Mouse (Mus musculus): Measurements from ENCODE around the gene Atg9b.

Gene Atg9b

DNA sequence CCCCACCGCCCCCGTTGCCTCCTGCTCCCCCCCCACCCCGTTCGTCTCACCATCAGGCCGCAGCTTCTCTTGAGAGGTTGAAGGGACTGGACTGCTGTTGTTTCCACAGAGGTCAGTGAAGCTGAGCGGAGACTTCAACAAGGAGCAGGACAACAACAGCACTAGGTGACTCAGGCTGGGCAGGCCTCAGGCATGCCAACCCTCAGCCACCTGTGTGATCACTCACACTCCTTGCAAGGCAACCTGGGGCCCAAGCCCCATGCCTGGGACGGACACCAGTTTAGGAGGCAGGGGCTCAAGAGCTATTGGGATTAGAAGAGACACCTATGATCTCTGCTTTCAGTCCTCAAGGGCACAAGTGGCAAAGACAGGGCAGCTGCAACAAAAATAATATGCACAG, at the start of gene Atg9b:
Atg9b (minus strand) TSS at position 280 of the 400 bp plus-strand sequence.
- DNase-seq (ENCODE audit: low read depth, low spot score), result no peak

DNA sequence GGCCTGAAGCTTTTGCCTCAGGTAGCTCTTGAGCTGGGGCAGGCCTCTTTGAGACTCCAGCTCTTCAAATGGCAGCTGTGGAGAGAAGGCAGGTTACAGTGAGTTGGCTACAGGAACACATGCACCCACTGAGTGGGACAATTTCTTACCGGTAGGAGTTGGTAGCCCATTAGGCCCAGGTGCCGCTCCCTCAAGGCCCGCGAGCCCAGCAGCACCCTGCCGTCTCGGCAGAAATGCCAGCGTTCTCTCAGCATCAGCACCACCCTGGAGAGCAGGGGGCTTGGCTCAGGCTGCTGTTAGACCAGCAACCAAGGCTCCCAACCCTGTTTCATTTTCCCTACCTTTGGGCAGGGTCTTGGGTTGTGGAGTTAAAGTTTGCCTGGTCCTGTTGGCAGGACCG, 49.2 kb upstream of the Atg9b start:
- no peak for DNase-seq (ENCODE audit: low read depth, low spot score)

- no peak for DNase-seq (ENCODE audit: low read depth, low spot score)
Observed at GRCm38 (mm10) chr5:24433993-24434392, 42.0 kb upstream of the Atg9b start.

DNA sequence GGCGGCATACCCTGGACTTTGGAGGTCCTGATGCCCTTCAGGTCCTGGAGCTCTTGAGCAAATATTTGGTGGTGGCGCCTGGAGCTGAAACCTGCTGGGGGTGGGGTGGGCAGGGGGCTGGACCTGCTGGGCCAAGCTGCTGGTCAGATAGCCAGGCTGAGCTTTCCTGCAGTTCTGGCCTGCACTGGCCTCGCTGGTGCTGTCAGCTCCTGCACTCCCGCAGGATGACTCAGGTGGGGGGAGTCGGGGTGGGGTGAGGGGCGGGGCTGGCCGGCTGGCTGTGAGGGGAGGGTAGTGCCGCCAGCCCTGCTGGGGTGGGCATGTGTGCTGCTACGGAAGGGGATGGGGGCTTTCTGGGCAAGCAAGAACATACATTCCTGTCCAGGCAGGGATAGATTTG, 36.7 kb upstream of the Atg9b start:
- DNase-seq (ENCODE audit: low read depth, low spot score), result no peak

GRCm38 (mm10) chr5:24427981-24428402, 36.0 kb upstream of the Atg9b start:
- DNase-seq (ENCODE audit: low read depth, low spot score), result no peak

GRCm38 (mm10) chr5:24427285-24427633, 35.3 kb upstream of the Atg9b start:
- no peak for DNase-seq (ENCODE audit: low read depth, low spot score)

- peak; percentile 43 for DNase-seq (ENCODE audit: low read depth, low spot score)
Observed at GRCm38 (mm10) chr5:24426556-24427284, 34.8 kb upstream of the Atg9b start.

- no peak for DNase-seq (ENCODE audit: low read depth, low spot score)
Observed at GRCm38 (mm10) chr5:24426037-24426432, 34.1 kb upstream of the Atg9b start.

- DNase-seq (ENCODE audit: low read depth, low spot score), result peak; percentile 83
Observed at GRCm38 (mm10) chr5:24425421-24426036, 33.6 kb upstream of the Atg9b start.

DNA sequence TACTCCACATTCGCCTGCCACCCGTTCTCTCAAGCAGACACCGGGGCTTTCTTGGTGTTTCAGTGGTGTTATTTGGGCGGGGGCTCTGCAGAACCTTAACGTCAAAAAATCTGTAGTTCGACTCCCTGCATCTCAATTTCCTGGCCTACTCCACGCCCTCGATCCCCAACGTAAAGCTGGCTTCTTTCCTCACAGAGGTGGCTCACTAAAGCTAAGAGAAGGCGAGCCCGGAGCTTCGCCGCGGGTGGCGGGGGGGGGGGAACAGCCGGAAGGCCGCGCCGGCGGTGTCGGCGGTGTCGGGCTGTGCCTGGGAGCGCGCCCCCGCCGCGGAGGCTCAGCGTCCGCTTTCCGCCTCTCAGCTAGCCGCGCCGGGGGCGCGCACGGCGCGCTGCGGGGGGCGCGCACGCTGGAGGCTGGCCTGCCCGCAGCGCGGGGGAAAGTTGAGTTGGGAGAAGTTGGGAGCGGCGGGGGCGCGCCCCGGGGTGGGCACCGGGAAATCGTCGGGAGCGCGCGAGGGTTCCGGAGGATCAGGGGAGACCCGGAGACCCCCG, 33.0 kb upstream of the Atg9b start:
- DNase-seq (ENCODE audit: low read depth, low spot score), result peak; percentile 78

DNA sequence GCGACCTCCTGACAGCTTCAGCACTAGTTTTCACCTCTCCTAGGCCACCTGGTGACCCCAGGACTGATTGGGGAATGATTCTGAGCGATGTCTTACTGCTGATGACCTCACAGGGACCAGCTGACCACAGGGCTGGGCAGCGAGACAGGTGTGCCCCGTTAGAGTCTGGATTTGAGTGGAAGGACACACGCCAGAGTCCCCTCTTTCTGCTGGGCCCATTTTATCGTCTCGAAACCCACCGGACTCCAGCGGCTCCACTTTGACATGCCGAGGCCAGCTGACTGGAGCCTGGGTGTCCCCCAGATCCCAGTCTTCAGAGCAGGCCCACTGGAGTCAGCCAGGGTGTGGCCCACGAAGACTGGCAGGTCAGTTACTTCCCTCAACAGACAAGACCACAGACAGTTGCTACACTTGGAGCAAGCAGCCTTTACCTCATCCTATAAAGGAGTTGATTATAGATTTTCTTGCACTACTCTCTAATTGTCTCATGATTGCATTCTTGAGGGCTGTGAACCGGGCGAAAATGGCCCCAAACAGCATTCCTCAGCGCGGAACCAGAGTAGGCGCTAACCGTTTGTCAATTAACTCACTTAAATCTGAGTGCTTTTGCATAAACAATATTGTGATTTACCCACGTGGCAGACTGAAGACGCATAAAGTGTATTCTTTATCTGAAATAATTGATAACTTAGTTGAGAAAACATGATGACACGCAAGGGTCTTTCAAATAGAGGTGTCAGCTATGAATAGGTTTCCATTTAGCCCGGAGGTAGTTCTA, 32.2 kb upstream of the Atg9b start:
- DNase-seq (ENCODE audit: low read depth, low spot score), result no peak

DNA sequence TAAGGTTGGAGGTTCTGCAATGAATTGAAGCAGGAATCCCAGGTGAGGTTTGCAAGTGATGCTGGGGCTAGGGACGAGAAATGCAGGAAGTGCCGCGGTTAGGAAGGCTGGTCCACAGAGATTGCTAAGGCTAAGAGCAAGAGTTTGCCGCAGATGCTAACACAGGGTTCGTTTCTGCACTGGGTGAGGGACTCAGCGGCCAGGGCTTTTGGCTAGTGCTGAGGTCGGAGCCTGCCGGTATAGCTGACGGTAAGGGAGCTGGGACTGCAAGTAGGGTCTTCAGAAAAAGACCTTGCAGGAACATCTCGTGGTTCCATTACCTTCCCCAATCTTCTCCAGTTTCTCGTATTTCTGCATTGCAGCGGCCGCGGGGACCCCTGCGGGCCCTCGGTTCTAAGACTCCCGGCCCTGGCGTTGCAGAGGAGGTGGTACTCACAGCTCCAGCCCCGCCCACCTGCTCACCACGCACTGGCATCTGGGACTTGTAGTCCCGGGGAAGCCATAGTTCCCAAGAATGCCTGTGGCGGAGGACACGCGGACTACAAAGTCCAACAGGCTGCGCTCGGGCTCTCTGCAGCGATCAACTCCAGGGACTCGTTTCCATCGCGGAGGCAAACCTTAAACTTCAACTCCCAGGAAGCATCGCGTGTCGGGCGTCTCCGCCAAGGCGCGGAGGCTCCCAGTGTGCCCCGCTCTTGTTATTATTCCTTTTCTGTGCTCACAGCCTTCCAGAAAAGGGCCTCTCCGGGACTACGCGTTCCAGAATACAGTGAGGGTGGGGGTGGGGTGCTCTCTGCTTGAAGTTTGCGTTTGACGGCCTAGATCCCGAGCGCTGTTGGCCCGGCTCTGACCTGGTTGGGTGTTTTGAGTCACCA, 31.4 kb upstream of the Atg9b start, which contains the start of the genes Cdk5 and Slc4a2:
Cdk5 (minus strand) TSS at position 402 of the 875 bp plus-strand sequence.
Slc4a2 (plus strand) TSS at position 709 of the 875 bp plus-strand sequence.
- DNase-seq (ENCODE audit: low read depth, low spot score), result peak; percentile 100

DNA sequence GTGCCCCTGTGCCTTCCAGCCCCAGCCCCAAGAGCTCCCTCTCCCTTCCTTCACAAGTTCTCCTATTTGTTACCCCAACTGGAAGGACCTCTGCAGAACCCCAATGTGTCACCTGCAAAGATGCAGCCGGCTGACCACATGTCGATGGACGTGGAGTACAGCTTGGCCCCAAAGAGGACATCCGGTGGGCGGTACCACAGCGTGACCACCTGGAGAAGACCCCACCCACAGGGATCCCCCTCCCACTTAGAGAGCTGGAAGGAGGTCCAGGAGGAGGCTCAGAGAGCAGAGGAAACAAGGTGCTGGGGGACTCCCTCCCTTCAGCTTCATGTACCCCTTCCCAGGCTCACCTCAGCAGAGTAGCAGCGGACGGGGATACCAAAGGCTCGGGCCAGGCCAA, 28.4 kb upstream of the Atg9b start:
- no peak for DNase-seq (ENCODE audit: low read depth, low spot score)

DNA sequence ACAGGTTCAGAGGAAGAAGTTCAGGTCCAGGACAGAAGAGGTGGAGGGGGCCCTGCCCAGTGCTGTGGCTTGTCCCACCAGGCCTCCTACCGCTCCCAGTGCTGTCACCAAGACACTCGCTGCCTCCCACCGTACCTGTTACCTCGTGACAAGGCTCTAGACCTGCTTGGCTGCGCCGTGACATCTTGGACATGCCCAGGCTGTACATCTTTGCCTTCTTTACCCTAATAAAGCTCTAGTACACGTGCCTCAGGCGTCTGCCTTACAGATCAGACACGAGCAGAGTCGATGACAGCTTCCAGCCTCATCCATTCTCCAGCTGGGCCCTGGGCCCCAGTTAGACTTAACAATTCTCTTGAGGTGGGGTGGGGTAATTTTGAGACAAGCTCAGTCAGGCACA, 25.6 kb upstream of the Atg9b start:
- no peak for DNase-seq (ENCODE audit: low read depth, low spot score)

DNA sequence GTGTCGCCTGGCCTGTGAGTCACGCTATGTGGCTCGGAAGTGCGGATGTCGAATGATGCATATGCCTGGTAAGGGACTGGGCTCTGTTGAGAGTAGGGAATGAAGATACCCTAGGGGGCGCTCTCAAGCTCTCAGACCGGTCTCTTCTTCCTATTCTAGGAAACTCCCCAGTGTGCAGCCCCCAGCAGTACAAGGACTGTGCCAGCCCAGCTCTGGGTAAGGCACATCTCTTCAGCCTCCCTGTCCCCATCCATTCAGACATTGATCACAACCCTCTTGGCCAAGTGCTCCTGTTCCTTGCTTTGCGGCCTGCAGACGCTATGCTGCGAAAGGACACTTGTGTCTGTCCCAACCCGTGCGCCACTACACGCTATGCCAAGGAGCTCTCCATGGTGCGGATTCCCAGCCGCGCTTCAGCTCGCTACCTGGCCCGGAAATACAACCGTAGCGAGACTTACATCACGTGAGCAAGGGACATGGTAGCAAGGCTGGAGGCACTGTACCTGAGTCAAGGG, 24.3 kb upstream of the Atg9b start:
- DNase-seq (ENCODE audit: low read depth, low spot score), result peak; percentile 92

- no peak for DNase-seq (ENCODE audit: low read depth, low spot score)
Observed at GRCm38 (mm10) chr5:24413938-24414337, 22.0 kb upstream of the Atg9b start.

- DNase-seq (ENCODE audit: low read depth, low spot score), result no peak
Observed at GRCm38 (mm10) chr5:24413042-24413693, 21.2 kb upstream of the Atg9b start, which contains the start of gene Asic3. Gene Asic3 (plus strand): TSS chr5:24413392.

- no peak for DNase-seq (ENCODE audit: low read depth, low spot score)
Observed at GRCm38 (mm10) chr5:24412063-24412462, 20.1 kb upstream of the Atg9b start.

GRCm38 (mm10) chr5:24409466-24409865, 17.5 kb upstream of the Atg9b start:
- no peak for DNase-seq (ENCODE audit: low read depth, low spot score)

GRCm38 (mm10) chr5:24408651-24409050, 16.7 kb upstream of the Atg9b start:
- DNase-seq (ENCODE audit: low read depth, low spot score), result no peak
